Mouse (Mus musculus): ENCODE results near the gene Mroh3. TPM values are rescaled to one million over a fixed set of nuclear protein-coding genes. Genes with fewer than 3 reads are reported as not detected.

The Mroh3 gene
- total RNA-seq (2023), result not detected in 4 replicates

DNA sequence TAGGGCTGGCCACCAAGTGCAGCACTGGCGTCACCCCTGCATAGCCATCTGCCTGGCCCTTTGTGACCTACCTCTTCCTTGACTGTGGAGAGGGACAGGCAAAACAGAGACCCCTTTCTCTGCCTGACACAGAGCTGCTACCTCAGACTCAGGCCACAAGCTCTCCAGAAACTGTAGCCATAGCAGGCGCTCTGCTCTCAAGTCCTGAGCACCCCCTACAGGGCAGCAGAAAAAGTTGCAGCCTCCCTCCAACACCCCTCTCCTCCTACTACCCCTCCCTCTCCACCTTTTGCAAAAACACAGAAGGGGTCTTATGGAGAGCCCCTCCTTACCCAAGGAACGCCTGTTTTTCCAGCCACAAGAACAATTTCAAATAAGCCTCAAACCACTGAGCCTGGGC lies at the start of gene Mroh3:
Gene Mroh3 (minus strand): TSS at position 26 of the 400 bp plus-strand sequence.

DNA sequence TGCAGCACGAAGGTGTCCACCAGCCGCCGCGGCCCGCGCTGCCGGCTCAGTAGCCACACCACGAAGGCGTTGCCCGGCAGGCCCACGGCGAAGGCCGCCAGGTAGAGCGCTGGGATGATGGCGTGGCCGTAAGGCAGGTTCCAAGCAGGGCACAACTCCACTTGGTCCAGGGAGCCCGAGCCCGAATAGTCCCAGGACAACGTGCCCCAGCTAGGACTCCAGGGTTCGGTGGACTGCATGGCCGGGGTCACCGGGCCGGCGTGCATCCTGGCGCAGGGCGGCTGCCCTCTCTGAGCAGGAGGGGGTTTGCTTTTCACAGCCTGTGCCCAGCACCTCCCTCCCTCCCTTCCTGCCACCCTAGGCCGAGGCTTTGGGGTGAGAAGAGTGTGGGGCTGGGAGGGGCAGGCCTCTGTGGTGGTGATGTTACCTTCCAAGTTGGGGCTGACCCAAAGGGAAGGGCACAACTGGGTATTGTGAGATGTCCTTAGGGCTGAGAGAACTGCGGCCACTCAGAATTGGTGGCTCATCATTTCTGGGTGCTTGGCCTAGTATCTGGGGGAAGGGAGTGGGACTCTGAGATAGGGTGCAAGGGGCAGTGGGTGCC lies 48.1 kb upstream of the Mroh3 start, which contains the start of gene Gpr25:
Gene Gpr25 (minus strand): TSS at position 239 of the 604 bp plus-strand sequence.

DNA sequence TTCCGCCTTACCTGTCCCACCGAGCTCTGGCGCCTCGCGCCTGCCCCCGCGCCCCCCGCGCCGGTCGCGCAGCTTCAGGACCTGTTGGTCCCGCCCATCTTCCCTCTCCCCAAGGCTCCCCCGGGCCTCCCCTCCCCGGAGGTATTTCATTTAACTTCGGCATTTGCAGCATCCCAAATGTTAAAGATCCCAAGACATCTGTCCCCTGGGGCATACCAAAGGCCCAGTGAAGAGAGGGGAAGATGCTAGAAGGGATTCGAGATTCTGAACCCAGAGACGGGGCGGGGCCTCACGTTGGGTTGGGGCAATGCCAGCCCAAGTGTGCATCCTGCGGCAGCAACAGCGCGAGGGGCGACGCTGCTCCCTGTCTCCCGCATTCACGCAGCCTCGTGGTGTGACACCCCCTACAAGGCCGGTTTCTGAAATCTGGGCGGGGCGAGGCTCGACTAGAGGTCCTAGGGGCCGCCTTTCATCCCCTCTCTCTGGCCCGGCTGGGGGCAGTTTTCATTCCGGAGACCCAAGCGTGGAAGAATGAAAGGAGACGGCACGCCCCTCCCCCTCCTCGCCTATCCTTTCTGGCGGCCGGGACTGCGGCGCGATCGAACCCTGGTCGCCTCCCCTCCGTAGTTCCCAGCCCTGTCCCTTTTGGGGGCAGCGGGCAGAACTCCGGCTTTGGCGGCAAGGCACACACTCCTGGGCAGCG lies 21.4 kb upstream of the Mroh3 start, which contains the start of gene Inava:
Gene Inava (minus strand): TSS at position 373 of the 703 bp plus-strand sequence.

Other genes with a start within 250 kb of the Mroh3 start
- 0.09 to 0.17 TPM in 2 of 4 replicates, not detected in the others for gene Igfn1, start 206.5 kb downstream of the Mroh3 start, total RNA-seq (2023)
- 7.1 to 19.1 TPM (median 10.5 TPM) in 4 replicates for gene Tmem9, start 204.7 kb downstream of the Mroh3 start, total RNA-seq (2023)
- not detected in 4 replicates for gene Ascl5, start 162.0 kb downstream of the Mroh3 start, total RNA-seq (2023)
- 4.0 to 6.5 TPM (median 5.1 TPM) in 4 replicates for gene Cacna1s, start 160.1 kb downstream of the Mroh3 start, total RNA-seq (2023)
- 204 to 217 TPM (median 210 TPM) in 4 replicates for gene Kif21b, start 81.4 kb downstream of the Mroh3 start, total RNA-seq (2023)
- gene Inava, start 21.4 kb upstream of the Mroh3 start, total RNA-seq (2023), result not detected in 4 replicates
- not detected in 4 replicates for gene Gpr25, start 48.0 kb upstream of the Mroh3 start, total RNA-seq (2023)
- gene Camsap2, start 133.3 kb upstream of the Mroh3 start, total RNA-seq (2023), result 43.6 to 53.5 TPM (median 44.7 TPM) in 4 replicates
- 18.5 to 22.7 TPM (median 21.2 TPM) in 4 replicates for gene Ddx59, start 202.4 kb upstream of the Mroh3 start, total RNA-seq (2023)

All from B cell, adult 62 days (primary cell).